Mouse (Mus musculus) heart, adult 18-20 months (tissue): ENCODE results near the gene Akap12. TPM values are rescaled to one million over a fixed set of nuclear protein-coding genes. Genes with fewer than 3 reads are reported as not detected.

Source experiments
- DNase-seq, 2 experiments: peaks; one replicate each; pipeline ENCODE4 v3.0.0; 2021 to 2022; ENCODE audit warnings: mixed read lengths in 1 of 2
- total RNA-seq, 2 experiments: library from RNA; stranded (reverse); gene quantifications; 2 replicates each; pipeline ENCODE4 v1.2.3; 2021

The Akap12 gene
- total RNA-seq, 2 experiments from 2014 or later: 21.0 to 25.9 TPM

DNA sequence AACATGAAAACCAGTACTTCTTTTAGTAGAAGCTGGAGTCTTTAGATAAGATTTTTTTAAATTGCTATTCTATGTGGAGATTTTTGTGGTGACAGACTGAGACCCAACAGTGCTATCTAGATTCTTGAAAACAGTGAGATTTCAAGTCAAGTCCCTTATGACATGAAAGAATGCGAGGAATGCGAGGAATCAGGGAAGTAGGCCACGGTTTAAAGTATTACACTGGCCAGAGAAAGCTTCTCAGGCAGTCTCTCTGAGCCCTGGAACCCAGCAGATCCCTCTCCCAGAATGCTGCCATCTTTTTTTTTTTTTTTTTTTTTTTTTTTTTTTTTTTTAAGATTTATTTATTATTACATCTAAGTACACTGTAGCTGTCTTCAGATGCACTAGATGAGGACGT, 16.2 kb downstream of the Akap12 start:
- DNase-seq: peak in 1 of 2 experiments; percentile 29

GRCm38 (mm10) chr10:4284781-4285180, 18.6 kb downstream of the Akap12 start:
- no peak for DNase-seq

DNA sequence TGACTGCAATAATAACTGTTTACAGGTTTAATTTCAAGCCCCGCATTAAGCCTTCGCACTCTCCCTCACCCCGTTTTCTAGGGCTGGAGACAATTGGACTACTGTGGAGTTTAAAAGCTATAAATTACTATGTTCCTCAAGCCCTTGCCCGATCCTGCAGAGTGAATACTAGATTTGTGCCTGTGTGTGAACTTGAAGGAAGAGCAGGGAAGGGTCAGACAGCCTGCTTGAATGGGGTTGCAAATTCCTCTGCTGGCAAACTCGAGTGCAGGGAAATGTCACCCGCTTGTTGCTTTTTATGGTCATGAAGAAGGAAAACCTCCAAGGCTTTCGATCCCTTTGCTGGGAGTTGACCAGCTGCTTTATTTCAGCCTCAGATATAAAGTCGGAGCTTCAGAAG, 19.6 kb downstream of the Akap12 start:
- DNase-seq: peak; percentile 23 to 28

DNA sequence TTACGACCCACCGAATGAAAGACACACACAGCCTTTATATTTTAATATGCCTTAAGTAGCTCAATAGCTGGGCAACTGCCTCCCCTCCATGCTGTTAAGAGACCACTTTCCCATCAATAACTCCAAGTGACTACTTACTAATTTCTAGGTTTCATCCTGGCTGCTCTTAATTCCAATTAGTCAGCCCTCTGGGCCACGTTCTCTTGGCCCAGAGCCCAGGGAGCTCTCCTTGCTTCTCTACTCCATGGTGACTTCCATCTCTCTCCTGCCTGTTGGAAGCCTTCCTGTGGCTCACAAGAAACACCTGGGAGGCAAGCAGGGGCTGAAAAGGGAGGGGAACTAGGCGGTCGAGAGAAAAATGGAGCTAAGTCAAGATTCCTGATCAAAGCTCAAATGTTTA, 23.0 kb downstream of the Akap12 start:
- DNase-seq: no peak

GRCm38 (mm10) chr10:4289636-4290035, 23.5 kb downstream of the Akap12 start:
- no peak for DNase-seq

- DNase-seq: no peak
These were observed 24.0 kb downstream of the Akap12 start for GRCm38 (mm10) chr10:4290145-4290544.

DNA sequence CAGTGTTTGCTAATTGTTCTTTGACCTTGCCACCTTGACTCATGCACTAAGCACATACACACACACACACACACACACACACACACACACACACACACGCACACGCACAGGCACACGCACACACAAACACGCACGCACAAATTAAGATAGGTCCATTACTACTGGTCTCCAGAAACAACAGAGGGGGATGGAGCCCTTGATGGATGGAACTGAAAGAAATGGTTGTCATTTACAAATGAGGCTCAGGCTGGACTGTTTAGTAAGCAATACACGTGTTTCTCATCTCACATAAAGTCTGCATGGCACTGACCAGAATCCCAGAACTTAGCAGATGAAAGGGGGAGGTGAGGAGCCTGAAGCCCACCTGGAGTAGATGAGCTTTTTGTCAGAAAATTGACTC, 24.4 kb downstream of the Akap12 start:
- no peak for DNase-seq

DNA sequence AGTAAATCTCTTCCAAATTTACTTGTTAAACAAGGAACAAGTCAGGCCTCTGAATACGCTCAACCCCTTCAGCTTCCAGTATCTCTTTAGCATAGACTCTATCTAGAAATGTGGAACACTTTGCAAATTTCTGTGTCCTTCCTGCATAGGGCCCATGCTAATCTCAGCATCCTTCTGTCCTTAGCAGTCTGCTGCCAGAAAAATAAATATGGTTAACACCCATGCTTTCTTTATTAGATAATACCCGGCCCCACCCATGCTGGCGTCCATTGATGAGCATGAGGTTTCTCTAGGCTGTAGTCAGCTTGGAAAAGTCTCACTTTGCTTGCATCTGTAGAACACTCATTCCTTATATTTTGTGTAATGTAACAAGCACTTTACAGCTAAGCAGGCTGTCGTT, 27.2 kb downstream of the Akap12 start:
- DNase-seq: peak in 1 of 2 experiments; percentile 19

- DNase-seq: no peak
These were observed 37.4 kb downstream of the Akap12 start for GRCm38 (mm10) chr10:4303558-4303957.

- no peak for DNase-seq
These were observed 57.7 kb downstream of the Akap12 start for GRCm38 (mm10) chr10:4323885-4324284.

- DNase-seq: no peak
These were observed 59.4 kb downstream of the Akap12 start for GRCm38 (mm10) chr10:4325562-4325961.

DNA sequence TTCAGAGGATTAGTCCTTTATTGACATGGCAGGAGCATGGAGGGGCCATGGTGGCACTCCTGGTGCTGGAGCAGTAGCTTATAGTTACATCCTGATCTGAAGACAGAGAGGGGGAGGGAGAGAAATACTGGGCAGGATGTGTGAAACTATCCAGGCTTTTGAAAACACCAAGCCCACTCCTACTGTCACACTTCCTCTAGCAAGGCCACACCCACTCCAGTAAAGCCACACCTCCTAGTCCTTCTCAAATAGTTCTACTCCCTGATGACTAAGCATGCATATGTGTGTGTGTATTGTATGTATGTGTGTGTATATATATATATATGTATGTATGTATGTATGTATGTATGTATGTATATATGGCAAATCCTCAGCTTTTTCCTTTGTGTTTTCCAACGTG, 61.5 kb downstream of the Akap12 start:
- DNase-seq: no peak

- DNase-seq: no peak
These were observed 66.2 kb downstream of the Akap12 start for GRCm38 (mm10) chr10:4332228-4332979.

DNA sequence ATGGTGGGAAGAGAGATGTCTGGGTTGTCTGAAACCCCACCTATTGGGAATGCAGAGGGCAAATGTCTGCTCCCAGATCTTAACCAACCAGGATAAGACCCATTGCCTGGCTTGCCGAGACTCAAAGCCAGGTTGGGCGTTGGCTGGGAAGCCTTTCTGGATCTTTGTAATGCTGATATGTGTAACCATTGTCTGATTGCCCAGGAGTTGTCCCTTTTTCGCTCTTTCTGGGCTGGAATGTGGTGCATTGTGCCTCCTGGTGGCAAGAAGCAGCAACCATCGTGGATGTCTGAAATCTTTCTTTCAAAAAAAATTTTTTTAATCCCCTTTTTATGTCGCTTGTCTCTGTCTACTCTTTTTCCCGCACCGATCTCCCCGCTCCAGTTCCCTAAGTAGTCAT, 67.1 kb downstream of the Akap12 start:
- DNase-seq: peak; percentile 67 to 79

DNA sequence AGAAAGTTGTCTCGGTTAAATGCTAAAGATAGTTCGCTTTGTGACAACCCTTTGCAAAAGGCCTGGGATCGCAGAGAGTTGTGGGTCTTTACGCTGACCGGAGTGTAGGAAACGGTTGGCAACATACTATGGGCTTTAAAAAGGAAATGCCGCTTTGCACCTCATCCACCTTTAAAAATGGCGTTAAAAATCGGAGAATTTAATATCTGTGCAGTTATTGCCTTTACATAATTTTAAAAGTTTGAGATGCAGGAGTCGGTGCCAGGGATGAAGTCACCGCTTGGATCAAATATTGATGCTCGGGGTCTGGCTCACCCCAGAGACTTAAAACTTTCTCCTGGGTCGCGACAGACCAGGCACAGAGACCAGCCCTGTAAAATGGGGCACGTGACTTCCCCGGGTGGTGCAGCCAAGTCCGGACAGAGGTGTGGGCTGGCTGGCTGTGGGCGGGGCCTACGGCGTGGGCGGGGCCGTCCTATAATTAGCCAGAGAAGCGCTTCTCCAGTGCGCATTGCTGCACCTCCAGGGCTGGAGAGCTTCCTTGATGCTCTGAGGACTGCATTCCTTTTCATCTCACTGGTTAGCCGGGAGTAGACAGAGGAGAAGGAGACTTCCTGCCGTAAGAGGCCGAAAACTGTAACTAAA, 68.0 kb downstream of the Akap12 start:
- DNase-seq: peak; percentile 93 to 94

DNA sequence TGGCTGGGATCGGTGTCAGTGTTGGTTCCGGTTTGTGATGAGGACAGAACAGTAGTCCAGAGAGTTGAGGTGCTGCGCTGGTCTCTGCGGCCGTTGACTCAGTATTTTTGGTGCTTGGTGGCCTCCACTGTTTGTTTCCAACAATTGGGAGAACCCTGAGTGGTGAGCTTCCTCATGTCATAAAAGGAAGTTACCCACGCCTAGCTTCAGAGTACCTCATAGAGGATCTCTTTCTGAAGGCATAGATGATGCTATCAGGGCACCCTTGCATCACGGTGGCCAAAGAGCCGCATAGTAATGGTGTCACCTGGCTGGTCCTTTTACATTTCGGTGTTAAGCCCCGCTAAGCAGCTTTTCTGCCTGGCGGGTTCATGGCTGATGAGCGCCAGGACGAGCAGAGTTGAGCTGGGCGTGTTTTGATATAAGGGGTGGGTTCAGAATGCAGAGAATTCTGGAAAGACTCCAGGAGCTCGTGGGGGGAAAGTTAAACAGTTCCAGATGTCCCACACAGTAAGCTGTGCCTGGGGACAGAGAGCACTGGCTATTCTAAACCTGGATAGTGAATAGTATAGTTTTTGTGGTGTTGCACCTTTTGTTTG, 72.8 kb downstream of the Akap12 start:
- DNase-seq: peak; percentile 68 to 75

GRCm38 (mm10) chr10:4341430-4341829, 75.2 kb downstream of the Akap12 start:
- peak; percentile 62 to 63 for DNase-seq

DNA sequence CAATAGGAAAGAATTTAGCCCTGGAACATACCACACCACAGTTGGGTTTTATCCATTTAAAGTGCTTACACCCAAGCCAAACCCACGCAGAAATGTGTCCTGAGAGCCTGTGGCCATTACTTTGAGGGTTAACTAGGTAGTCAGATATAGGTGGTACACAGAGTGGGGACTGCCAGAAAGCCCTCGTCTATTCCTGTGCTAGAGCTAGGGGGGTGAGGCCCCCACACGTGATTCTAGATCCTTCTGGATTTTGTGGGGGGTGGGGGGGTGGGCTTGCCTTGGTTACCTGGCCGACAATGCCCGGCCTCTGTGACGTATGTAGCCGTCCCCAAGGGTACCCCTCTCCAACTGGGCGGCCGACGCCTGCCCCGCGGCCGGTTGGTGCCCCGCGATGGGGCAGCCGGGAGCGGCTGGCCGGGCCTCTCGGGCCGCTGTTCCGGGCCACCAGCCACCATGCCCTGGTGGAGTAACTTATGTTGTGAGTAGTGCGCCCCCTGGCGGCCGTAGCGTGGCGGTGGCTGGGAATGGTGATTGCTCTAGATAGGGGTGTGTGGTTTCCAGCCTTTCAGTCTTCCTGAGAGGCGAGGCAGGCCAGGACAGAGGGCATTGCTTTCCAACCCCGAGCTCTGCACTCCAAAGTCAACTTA, 80.4 kb downstream of the Akap12 start:
- DNase-seq: peak; percentile 91 to 96

- DNase-seq: no peak
These were observed 80.9 kb downstream of the Akap12 start for GRCm38 (mm10) chr10:4347136-4347492.

DNA sequence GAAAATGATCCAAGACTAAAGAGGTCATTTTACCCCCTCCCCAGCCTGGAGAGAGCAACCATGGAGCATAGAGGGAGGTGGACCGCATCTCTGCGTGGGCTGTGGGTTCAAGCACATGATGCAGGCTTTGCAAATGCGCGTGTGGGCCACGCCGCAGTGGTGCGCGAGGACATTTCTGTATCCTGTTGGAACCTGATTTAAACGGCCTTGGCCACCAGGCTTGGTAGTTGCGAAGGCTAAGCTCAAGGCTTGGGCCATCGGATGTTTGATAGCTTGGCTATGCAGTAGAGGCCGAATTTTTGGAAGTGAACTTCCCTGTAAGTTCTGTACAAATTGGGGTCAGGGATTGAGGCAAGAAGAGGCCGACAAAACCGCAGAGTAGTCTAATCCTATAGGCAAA, 81.4 kb downstream of the Akap12 start:
- no peak for DNase-seq

- peak in 1 of 2 experiments; percentile 37 for DNase-seq
These were observed 88.4 kb downstream of the Akap12 start for GRCm38 (mm10) chr10:4354371-4355260.

DNA sequence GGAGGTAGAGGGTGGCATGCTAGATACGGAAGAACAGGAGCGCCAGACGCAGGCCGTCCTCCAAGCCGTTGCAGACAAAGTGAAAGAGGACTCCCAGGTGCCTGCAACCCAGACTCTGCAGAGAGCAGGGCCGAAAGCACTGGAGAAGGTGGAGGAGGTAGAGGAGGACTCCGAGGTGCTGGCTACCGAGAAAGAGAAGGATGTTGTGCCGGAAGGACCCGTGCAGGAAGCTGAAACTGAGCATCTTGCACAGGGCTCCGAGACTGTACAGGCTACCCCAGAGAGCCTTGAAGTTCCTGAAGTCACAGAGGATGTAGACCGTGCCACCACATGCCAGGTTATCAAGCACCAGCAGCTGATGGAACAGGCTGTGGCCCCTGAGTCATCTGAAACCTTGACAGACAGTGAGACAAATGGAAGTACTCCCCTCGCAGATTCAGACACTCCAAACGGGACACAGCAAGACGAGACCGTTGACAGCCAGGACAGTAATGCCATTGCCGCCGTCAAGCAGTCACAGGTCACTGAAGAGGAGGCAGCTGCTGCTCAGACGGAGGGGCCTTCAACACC, 89.8 kb downstream of the Akap12 start:
- no peak for DNase-seq
